Mouse (Mus musculus): Measurements from ENCODE around the gene Tbc1d8b. TPM values are rescaled to one million over a fixed set of nuclear protein-coding genes. Genes with fewer than 3 reads are reported as not detected.
"Not testable (repeated sequence)": the region's sequence is repeated elsewhere in the genome, so short reads cannot be mapped to it uniquely, and the experiment has no call there.

The Tbc1d8b gene
- total RNA-seq (2014; fragmentation: Nextera tagmentation) (5.8 and 7.4 TPM in 2 replicates), total RNA-seq (2017) (6.6 and 7.1 TPM in 2 replicates)

GRCm38 (mm10) chrX:139684775-139685695 is at the start of gene Tbc1d8b:
TSS of gene Tbc1d8b (plus strand) at chrX:139684996.
- ATAC-seq (replicated peaks; ENCODE audit: poor library complexity, severe bottlenecking): peak; percentile 99

GRCm38 (mm10) chrX:139639744-139640143 is 45.1 kb upstream of the Tbc1d8b start:
- no peak for ATAC-seq (replicated peaks; ENCODE audit: poor library complexity, severe bottlenecking)

- ATAC-seq (replicated peaks; ENCODE audit: poor library complexity, severe bottlenecking): no peak
These were observed 44.4 kb upstream of the Tbc1d8b start for GRCm38 (mm10) chrX:139640418-139640817.

- ATAC-seq (replicated peaks; ENCODE audit: poor library complexity, severe bottlenecking): no peak
These were observed 32.6 kb upstream of the Tbc1d8b start for GRCm38 (mm10) chrX:139652226-139652625.

- ATAC-seq (replicated peaks; ENCODE audit: poor library complexity, severe bottlenecking): peak; percentile 62
These were observed 31.5 kb upstream of the Tbc1d8b start for GRCm38 (mm10) chrX:139653292-139653691.

- no peak for ATAC-seq (replicated peaks; ENCODE audit: poor library complexity, severe bottlenecking)
These were observed 30.3 kb upstream of the Tbc1d8b start for GRCm38 (mm10) chrX:139654350-139655063.

GRCm38 (mm10) chrX:139662111-139662510 is 22.7 kb upstream of the Tbc1d8b start:
- ATAC-seq (replicated peaks; ENCODE audit: poor library complexity, severe bottlenecking): no peak

- no peak for ATAC-seq (replicated peaks; ENCODE audit: poor library complexity, severe bottlenecking)
These were observed 19.0 kb upstream of the Tbc1d8b start for GRCm38 (mm10) chrX:139665829-139666228.

GRCm38 (mm10) chrX:139684410-139684774 is 404 bp upstream of the Tbc1d8b start:
- ATAC-seq (replicated peaks; ENCODE audit: poor library complexity, severe bottlenecking): peak; percentile 16

GRCm38 (mm10) chrX:139714381-139714780 is 29.6 kb downstream of the Tbc1d8b start, which contains the start of gene Gm15013:
TSS of gene Gm15013 (minus strand) at chrX:139714481.
- ATAC-seq (replicated peaks; ENCODE audit: poor library complexity, severe bottlenecking): no peak

GRCm38 (mm10) chrX:139722350-139722749 is 37.6 kb downstream of the Tbc1d8b start:
- no peak for ATAC-seq (replicated peaks; ENCODE audit: poor library complexity, severe bottlenecking)

- ATAC-seq (replicated peaks; ENCODE audit: poor library complexity, severe bottlenecking): no peak
These were observed 45.7 kb downstream of the Tbc1d8b start for GRCm38 (mm10) chrX:139730541-139730940.

GRCm38 (mm10) chrX:139737066-139737465 is 52.3 kb downstream of the Tbc1d8b start:
- ATAC-seq (replicated peaks; ENCODE audit: poor library complexity, severe bottlenecking): no peak

GRCm38 (mm10) chrX:139751855-139752254 is 67.1 kb downstream of the Tbc1d8b start:
- ATAC-seq (replicated peaks; ENCODE audit: poor library complexity, severe bottlenecking): peak; percentile 53; the same call in 1 of the 2 replicates

- not testable (repeated sequence) for ATAC-seq (replicated peaks; ENCODE audit: poor library complexity, severe bottlenecking)
These were observed 73.8 kb downstream of the Tbc1d8b start for GRCm38 (mm10) chrX:139758634-139759033.

GRCm38 (mm10) chrX:139762546-139762945 is 77.8 kb downstream of the Tbc1d8b start:
- ATAC-seq (replicated peaks; ENCODE audit: poor library complexity, severe bottlenecking): peak; percentile 50; the same call in 1 of the 2 replicates

- no peak for ATAC-seq (replicated peaks; ENCODE audit: poor library complexity, severe bottlenecking)
These were observed 85.3 kb downstream of the Tbc1d8b start for GRCm38 (mm10) chrX:139769975-139770637.

- ATAC-seq (replicated peaks; ENCODE audit: poor library complexity, severe bottlenecking): peak; percentile 88
These were observed 89.7 kb downstream of the Tbc1d8b start for GRCm38 (mm10) chrX:139774309-139775083.

- peak; percentile 20 for ATAC-seq (replicated peaks; ENCODE audit: poor library complexity, severe bottlenecking)
These were observed 90.4 kb downstream of the Tbc1d8b start for GRCm38 (mm10) chrX:139775084-139775612.
